Mouse (Mus musculus): ENCODE data around the gene Topors.

GRCm38 (mm10) chr4:40264321-40264720 is 5.3 kb downstream of the Topors start:
- TF ChIP-seq POLR2A (IDR thresholded peaks at IDR 0.05; ENCODE audit: insufficient read length, low read depth) (no peak), E2F4 (IDR thresholded peaks at IDR 0.05; ENCODE audit: insufficient read depth) (no peak), USF1 (IDR thresholded peaks at IDR 0.05; ENCODE audit: low read depth) (no peak), CEBPB (IDR thresholded peaks at IDR 0.05; ENCODE audit: insufficient read depth, poor library complexity, severe bottlenecking) (no peak)
